Mouse (Mus musculus) fat pad, adult 2 months (tissue): ENCODE measurements around the gene Heatr5b.
"Not testable (repeated sequence)": the region's sequence is repeated elsewhere in the genome, so short reads cannot be mapped to it uniquely, and the experiment has no call there.

Experiments used
- DNase-seq: peaks from one replicate; pipeline ENCODE4 v3.0.0-alpha.2; 2011; ENCODE audit warnings: low read depth, low spot score; ENCODE audit errors: extremely low read depth

Heatr5b gene

GRCm38 (mm10) chr17:78834856-78835835 lies at the start of gene Heatr5b, which contains the start of gene Gpatch11:
Gene Heatr5b, minus strand, starts transcription at chr17:78835364.
Gene Gpatch11, plus strand, starts transcription at chr17:78835567.
- peak; percentile 45 for DNase-seq

- DNase-seq = no peak
Observed at GRCm38 (mm10) chr17:78883291-78883690, 48.1 kb upstream of the Heatr5b start.

GRCm38 (mm10) chr17:78882401-78883112 lies 47.4 kb upstream of the Heatr5b start, which contains the start of gene Eif2ak2:
Gene Eif2ak2, minus strand, starts transcription at chr17:78882573.
- peak; percentile 8 for DNase-seq

GRCm38 (mm10) chr17:78881878-78882304 lies 46.7 kb upstream of the Heatr5b start:
- no peak for DNase-seq

- DNase-seq = no peak
Observed at GRCm38 (mm10) chr17:78873886-78874285, 38.7 kb upstream of the Heatr5b start.

- no peak for DNase-seq
Observed at GRCm38 (mm10) chr17:78856243-78856642, 21.1 kb upstream of the Heatr5b start.

- no peak for DNase-seq
Observed at GRCm38 (mm10) chr17:78842271-78842928, 7.2 kb upstream of the Heatr5b start.

- no peak for DNase-seq
Observed at GRCm38 (mm10) chr17:78836056-78836455, 892 bp upstream of the Heatr5b start.

- DNase-seq = no peak
Observed at GRCm38 (mm10) chr17:78824346-78824745, 10.8 kb downstream of the Heatr5b start.

GRCm38 (mm10) chr17:78809582-78809981 lies 25.6 kb downstream of the Heatr5b start:
- DNase-seq = no peak

- DNase-seq = no peak
Observed at GRCm38 (mm10) chr17:78809019-78809418, 26.1 kb downstream of the Heatr5b start.

- no peak for DNase-seq
Observed at GRCm38 (mm10) chr17:78797222-78797621, 37.9 kb downstream of the Heatr5b start.

GRCm38 (mm10) chr17:78794390-78794789 lies 40.8 kb downstream of the Heatr5b start:
- DNase-seq = no peak

- DNase-seq = no peak
Observed at GRCm38 (mm10) chr17:78792122-78792521, 43.0 kb downstream of the Heatr5b start.

- DNase-seq = no peak
Observed at GRCm38 (mm10) chr17:78791690-78792070, 43.5 kb downstream of the Heatr5b start.

- no peak for DNase-seq
Observed at GRCm38 (mm10) chr17:78791068-78791689, 44.0 kb downstream of the Heatr5b start.

GRCm38 (mm10) chr17:78788273-78788672 lies 46.9 kb downstream of the Heatr5b start:
- DNase-seq = not testable (repeated sequence)

- DNase-seq = no peak
Observed at GRCm38 (mm10) chr17:78778765-78779164, 56.4 kb downstream of the Heatr5b start.

- no peak for DNase-seq
Observed at GRCm38 (mm10) chr17:78772317-78772716, 62.8 kb downstream of the Heatr5b start.

- no peak for DNase-seq
Observed at GRCm38 (mm10) chr17:78770932-78771331, 64.2 kb downstream of the Heatr5b start.

GRCm38 (mm10) chr17:78769341-78769740 lies 65.8 kb downstream of the Heatr5b start:
- DNase-seq = no peak
